In the genomic region with DNA sequence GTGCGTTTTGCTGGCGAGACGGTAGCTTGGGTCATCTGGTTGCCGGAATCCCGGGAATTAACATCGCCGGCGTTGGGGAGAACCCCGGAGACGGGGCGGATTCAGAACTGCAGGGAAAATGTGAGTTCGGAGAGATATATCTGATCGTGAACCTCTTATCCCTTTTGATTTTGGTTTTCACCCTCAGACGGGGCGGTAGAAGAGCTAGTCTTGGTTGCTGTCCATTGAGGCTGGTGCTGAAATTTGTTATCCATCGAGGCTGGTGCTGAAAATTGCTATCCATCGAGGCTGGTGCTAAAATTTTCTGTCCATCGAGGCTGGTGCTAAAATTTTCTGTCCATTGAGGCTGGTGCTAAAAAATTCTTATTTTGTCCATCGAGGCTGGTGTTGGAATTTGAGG, we compare ENCODE assay signal across 8 mouse cellular contexts. TPM values are rescaled to one million over a fixed set of nuclear protein-coding genes. Genes with fewer than 3 reads are reported as not detected.
A peak's percentile ranks its signal among the peaks of the same experiment; 100 is the strongest.
DNase-seq lines count a peak whose midpoint lies in the region; ATAC-seq and TF ChIP-seq lines count a peak whose summit lies in the region.
"Not testable (repeated sequence)": the region's sequence is repeated elsewhere in the genome, so short reads cannot be mapped to it uniquely, and the experiment has no call there.
"Had no signal": no experiment of that assay in that cellular context is flagged by ENCODE, and none has a peak within 500 bp of the region (broad histone marks: within the 10 kb centered on the region; RNA-seq: fewer than 3 reads in every experiment).

No protein-coding gene starts in this region.

- not testable (repeated sequence) for H3K36me3 ChIP-seq in embryonic facial prominence, embryonic 11.5 days (replicated peaks; ENCODE audit: control insufficient read depth, insufficient read depth, low read depth, low read length); intestine, embryonic 14.5 days (ENCODE audit: control insufficient read depth, insufficient read depth, low read length); lung, embryonic 14.5 days (ENCODE audit: insufficient read depth)

- 66% methylated on average over 17 of the region's 19 CpGs for WGBS in embryonic facial prominence, embryonic 11.5 days
- 64% methylated on average over 17 of the region's 19 CpGs for WGBS in intestine, embryonic 14.5 days
- WGBS in lung, embryonic 14.5 days: 58% methylated on average over 17 of the region's 19 CpGs

- not testable (repeated sequence) for H3K9ac ChIP-seq in embryonic facial prominence, embryonic 11.5 days (replicated peaks; ENCODE audit: low read length); intestine, embryonic 14.5 days (ENCODE audit: low read length); lung, embryonic 14.5 days

- not testable (repeated sequence) for H3K4me2 ChIP-seq in embryonic facial prominence, embryonic 11.5 days (ENCODE audit: low read depth, low read length); intestine, embryonic 14.5 days (ENCODE audit: low read length); lung, embryonic 14.5 days

- not testable (repeated sequence) for H3K27ac ChIP-seq in embryonic facial prominence, embryonic 11.5 days (replicated peaks; ENCODE audit: low read depth, low read length); intestine, embryonic 14.5 days (ENCODE audit: low read depth); lung, embryonic 14.5 days (ENCODE audit: low read depth)

- not testable (repeated sequence) for H3K4me3 ChIP-seq in embryonic facial prominence, embryonic 11.5 days (ENCODE audit: low read depth, low read length); intestine, embryonic 14.5 days (ENCODE audit: low read depth, low read length); lung, embryonic 14.5 days (ENCODE audit: low read depth, low read length)

- H3K4me1 ChIP-seq in embryonic facial prominence, embryonic 11.5 days (ENCODE audit: control insufficient read depth, insufficient read depth, low read length); intestine, embryonic 14.5 days (replicated peaks; ENCODE audit: control insufficient read depth, insufficient read depth, low read length); lung, embryonic 14.5 days (ENCODE audit: insufficient read depth): not testable (repeated sequence)

- not testable (repeated sequence) for H3K27me3 ChIP-seq in embryonic facial prominence, embryonic 11.5 days (ENCODE audit: control insufficient read depth, insufficient read depth, low read length); intestine, embryonic 14.5 days (replicated peaks; ENCODE audit: control insufficient read depth, insufficient read depth, low read length); lung, embryonic 14.5 days (ENCODE audit: insufficient read depth, low read length)

- not testable (repeated sequence) for ATAC-seq in embryonic facial prominence, embryonic 11.5 days (replicated peaks; ENCODE audit: insufficient number of reproducible peaks, low FRiP score, low TSS enrichment, low read depth); intestine, embryonic 14.5 days (replicated peaks; ENCODE audit: low FRiP score, low TSS enrichment, low read depth); lung, embryonic 14.5 days (ENCODE audit: insufficient read depth)

- TF ChIP-seq CTCF in lung, embryonic 14.5 days (IDR thresholded peaks at IDR 0.05; ENCODE audit: low read depth): not testable (repeated sequence)

- not testable (repeated sequence) for H3K9me3 ChIP-seq in embryonic facial prominence, embryonic 11.5 days (replicated peaks; ENCODE audit: control insufficient read depth, low read length); intestine, embryonic 14.5 days (ENCODE audit: control insufficient read depth, low read length); lung, embryonic 14.5 days (ENCODE audit: low read depth, low read length)

- peak; percentile 16 to 30 for DNase-seq in B cell, adult 2 months
- peak; percentile 1 for DNase-seq in c-Kit-positive CD71-positive TER-119-negative erythroid progenitor cells, embryonic 14.5 days (ENCODE audit: low read depth)
- DNase-seq in embryonic facial prominence, embryonic 11.5 days (ENCODE audit: low spot score): peak; percentile 8
- DNase-seq in intestine, embryonic 14.5 days (ENCODE audit: low spot score): peak; percentile 56
- peak; percentile 22 for DNase-seq in lung, embryonic 14.5 days
- peak; percentile 14 for DNase-seq in ovary, postnatal 36 days (ENCODE audit: low spot score)
- peak; percentile 5 for DNase-seq in thymus, postnatal 0 days (ENCODE audit: low spot score)

RNA-seq across cellular contexts. Expression of a gene that starts 5.3 kb away (rescaled TPM):
- polyA plus RNA-seq in embryonic facial prominence, embryonic 11.5 days (2014; fragmentation: Nextera tagmentation; extraction: Ambion mirVana): 3.3 and 5.1 TPM in 2 replicates
- 3.2 and 4.0 TPM in 2 replicates for polyA plus RNA-seq in intestine, embryonic 14.5 days (2014; fragmentation: Nextera tagmentation; extraction: Ambion mirVana)
- polyA plus RNA-seq in lung, embryonic 14.5 days (2014; fragmentation: Nextera tagmentation; extraction: Ambion mirVana): 2.5 and 3.1 TPM in 2 replicates
- polyA plus RNA-seq in thymus, postnatal 0 days (2015; fragmentation: Nextera tagmentation; extraction: Ambion mirVana): 4.0 and 4.3 TPM in 2 replicates
- polyA plus RNA-seq: erythroblast, embryonic 14.5 days had no signal

Comparison
In these comparisons a context has a peak if more than half of its experiments do, and no peak if none do; other contexts are left out.
1. DNase-seq: peak in every context shown above with its lines; median percentile 56 in intestine, embryonic 14.5 days; 23 in B cell, adult 2 months; 22 in lung, embryonic 14.5 days; 14 in ovary, postnatal 36 days; 8 in embryonic facial prominence, embryonic 11.5 days; 5 in thymus, postnatal 0 days; 1 in c-Kit-positive CD71-positive TER-119-negative erythroid progenitor cells, embryonic 14.5 days.